Mouse (Mus musculus) limb, embryonic 14.5 days (tissue): ENCODE measurements around the gene Mrpl28. TPM values are rescaled to one million over a fixed set of nuclear protein-coding genes. Genes with fewer than 3 reads are reported as not detected.
A peak's percentile ranks its signal among the peaks of the same experiment; 100 is the strongest.
"Not testable (repeated sequence)": the region's sequence is repeated elsewhere in the genome, so short reads cannot be mapped to it uniquely, and the experiment has no call there.

Experiments used
- ATAC-seq: fragments of 200-750 bp; cut with Nextera tagmentation; 2 replicates; pipeline ENCODE4 v1.8.0; 2017; ENCODE audit warnings: low read depth, moderate number of reproducible peaks, moderate TSS enrichment; ENCODE audit not compliant: low FRiP score
- DNase-seq: peaks from one replicate; pipeline ENCODE4 v3.0.0-alpha.2; 2015; ENCODE audit warnings: low spot score
- H3K27ac ChIP-seq: fragments of 300-500 bp; sonication (generic); replicated peaks from 2 replicates; pipeline ENCODE4 v1.5.1; 2014; ENCODE audit warnings: low read depth, mild to moderate bottlenecking, low read length, moderate library complexity, mixed read lengths
- H3K27me3 ChIP-seq: fragments of 300-500 bp; sonication (generic); 2 replicates; pipeline ENCODE4 v1.6.1; 2014; ENCODE audit warnings: low read length, mixed read lengths; ENCODE audit not compliant: control insufficient read depth, insufficient read depth
- H3K36me3 ChIP-seq: fragments of 300-500 bp; sonication (generic); 2 replicates; pipeline ENCODE4 v1.6.1; 2014; ENCODE audit warnings: mild to moderate bottlenecking, low read length, moderate library complexity, mixed read lengths; ENCODE audit not compliant: control insufficient read depth, insufficient read depth
- H3K4me1 ChIP-seq: fragments of 300-500 bp; sonication (generic); 2 replicates; pipeline ENCODE4 v1.6.1; 2014; ENCODE audit warnings: antibody characterized with exemption, low read length, mixed read lengths; ENCODE audit not compliant: control insufficient read depth, insufficient read depth
- H3K4me2 ChIP-seq: fragments of 300-500 bp; sonication (generic); replicated peaks from 2 replicates; pipeline ENCODE4 v1.6.1; 2014; ENCODE audit warnings: low read depth, mild to moderate bottlenecking, low read length, moderate library complexity; ENCODE audit not compliant: severe bottlenecking
- H3K4me3 ChIP-seq: fragments of 300-500 bp; sonication (generic); replicated peaks from 2 replicates; pipeline ENCODE4 v1.5.1; 2014; ENCODE audit warnings: low read length
- H3K9ac ChIP-seq: fragments of 300-500 bp; sonication (generic); 2 replicates; pipeline ENCODE4 v1.6.1; 2014; ENCODE audit warnings: mild to moderate bottlenecking, low read depth, low read length, moderate library complexity; ENCODE audit not compliant: severe bottlenecking
- H3K9me3 ChIP-seq: fragments of 300-500 bp; sonication (generic); 2 replicates; pipeline ENCODE4 v1.6.1; 2016; ENCODE audit warnings: low read length; ENCODE audit not compliant: control insufficient read depth
- POLR2A ChIP-seq: fragments of 200-500 bp; IDR thresholded peaks from 2 replicates; pipeline ENCODE4 v1.8.0; 2012; ENCODE audit warnings: inconsistent platforms, mild to moderate bottlenecking, moderate library complexity, borderline replicate concordance; ENCODE audit not compliant: insufficient read depth, insufficient read length; ENCODE audit errors: extremely low read depth
- WGBS: fragments of 180-500 bp; shearing (Covaris S2); extraction: QIAGEN DNeasy Blood & Tissue Kit; methylation state at CpG from one replicate; pipeline ENCODE4 v1.1.7; 2014; 5-methylcytosine and 5-hydroxymethylcytosine counted together
- polyA plus RNA-seq, 2 experiments: library from polyadenylated mRNA; depleted of rRNA in 1 of 2; stranded (reverse) in 1 of 2; unstranded in 1 of 2; fragments of >200 nt; fragmentation: Nextera tagmentation in 1 of 2; extraction: Ambion mirVana in 1 of 2; gene quantifications; 2 replicates each; pipeline versions ENCODE4 v1.2.1 to v1.2.3; 2012 to 2014

Gene Mrpl28
- polyA plus RNA-seq, 2 experiments = 98.9 to 182 TPM

- Histone ChIP-seq H3K4me3 (peak overlapping the region; percentile 57), H3K9me3 (no peaks in the 10 kb centered on the region), H3K36me3 (no peaks in the 10 kb centered on the region), H3K27me3 (peaks cover 61% of the 10 kb centered on the region), H3K9ac (peak overlapping the region; percentile 59; the same call in 1 of the 2 replicates), H3K27ac (no peak overlapping the region), H3K4me2 (peak overlapping the region; percentile 99), H3K4me1 (peaks cover 6% of the 10 kb centered on the region)
- WGBS = 15% methylated on average over 14 of the region's 14 CpGs
- no peak for TF ChIP-seq POLR2A
- ATAC-seq = 0 out of 2 replicates have a peak, but pooled peaks have one; percentile 15
- no peak for DNase-seq
Measured at GRCm38 (mm10) chr17:26112751-26113150, 10.5 kb upstream of the Mrpl28 start.

- H3K36me3 ChIP-seq = no peaks in the 10 kb centered on the region
- DNase-seq (no peak), ATAC-seq (peak; percentile 25; the same call in 1 of the 2 replicates)
- WGBS = 2% methylated on average over 54 of the region's 75 CpGs
- no peaks in the 10 kb centered on the region for H3K9me3 ChIP-seq
- H3K4me1 ChIP-seq = peaks cover 6% of the 10 kb centered on the region
- peak within 1 kb of the TSS; percentile 99 for H3K4me2 ChIP-seq
- TF ChIP-seq POLR2A = no peak
- no peak within 1 kb of the TSS for H3K27ac ChIP-seq
- H3K4me3 ChIP-seq = peak within 1 kb of the TSS; percentile 57
- H3K27me3 ChIP-seq = peaks cover 61% of the 10 kb centered on the region
- H3K9ac ChIP-seq = peak within 1 kb of the TSS; percentile 59
Measured at GRCm38 (mm10) chr17:26113181-26113948, 9.9 kb upstream of the Mrpl28 start, which contains the start of gene Tmem8. TSS of gene Tmem8 (plus strand) at chr17:26113299.

- no peak for TF ChIP-seq POLR2A
- no peaks in the 10 kb centered on the region for H3K9me3 ChIP-seq
- H3K36me3 ChIP-seq = no peaks in the 10 kb centered on the region
- H3K4me3 ChIP-seq = peak overlapping the region; percentile 57
- 7% methylated on average over 8 of the region's 8 CpGs for WGBS
- H3K4me1 ChIP-seq = peaks cover 6% of the 10 kb centered on the region
- no peak overlapping the region for H3K27ac ChIP-seq
- H3K9ac ChIP-seq = 0 out of 2 replicates have a peak overlapping the region, but pooled peaks have one; percentile 59
- no peak for DNase-seq
- no peak for ATAC-seq
- H3K4me2 ChIP-seq = peak overlapping the region; percentile 99
- H3K27me3 ChIP-seq = peaks cover 61% of the 10 kb centered on the region
Measured at GRCm38 (mm10) chr17:26114061-26114460, 9.2 kb upstream of the Mrpl28 start.

- ATAC-seq, H3K27ac ChIP-seq, H3K36me3 ChIP-seq, H3K9me3 ChIP-seq, H3K9ac ChIP-seq, H3K4me3 ChIP-seq, H3K4me1 ChIP-seq, H3K4me2 ChIP-seq, DNase-seq: not testable (repeated sequence)
- WGBS = 59% methylated on average over 7 of the region's 7 CpGs
- H3K27me3 ChIP-seq = peaks cover 61% of the 10 kb centered on the region
Measured at GRCm38 (mm10) chr17:26114461-26114860, 8.8 kb upstream of the Mrpl28 start.

- Histone ChIP-seq H3K36me3 (no peaks in the 10 kb centered on the region), H3K27ac (no peak overlapping the region), H3K27me3 (peaks cover 61% of the 10 kb centered on the region), H3K4me1 (peaks cover 6% of the 10 kb centered on the region), H3K4me3 (no peak overlapping the region), H3K9ac (no peak overlapping the region), H3K9me3 (no peaks in the 10 kb centered on the region), H3K4me2 (no peak overlapping the region)
- TF ChIP-seq POLR2A = no peak
- WGBS = 70% methylated on average over 7 of the region's 7 CpGs
- no peak for DNase-seq
- no peak for ATAC-seq
Measured at GRCm38 (mm10) chr17:26115205-26115898, 7.9 kb upstream of the Mrpl28 start.
